Mouse (Mus musculus) layer of hippocampus, postnatal 14 days (tissue): ENCODE measurements around the gene Pidd1. TPM values are rescaled to one million over a fixed set of nuclear protein-coding genes. Genes with fewer than 3 reads are reported as not detected.
"Not testable (repeated sequence)": the region's sequence is repeated elsewhere in the genome, so short reads cannot be mapped to it uniquely, and the experiment has no call there.

Experiments
- DNase-seq, 2 experiments: peaks; one replicate each; pipeline ENCODE4 v3.0.0; 2021 to 2022; ENCODE audit warnings: low spot score in 2 of 2, mixed read lengths in 1 of 2
- total RNA-seq, 2 experiments: library from RNA; stranded (reverse); gene quantifications; 2 replicates each; pipeline ENCODE4 v1.2.3; 2021

The Pidd1 gene
- total RNA-seq, 2 experiments from 2014 or later, result 1.9 TPM

DNA sequence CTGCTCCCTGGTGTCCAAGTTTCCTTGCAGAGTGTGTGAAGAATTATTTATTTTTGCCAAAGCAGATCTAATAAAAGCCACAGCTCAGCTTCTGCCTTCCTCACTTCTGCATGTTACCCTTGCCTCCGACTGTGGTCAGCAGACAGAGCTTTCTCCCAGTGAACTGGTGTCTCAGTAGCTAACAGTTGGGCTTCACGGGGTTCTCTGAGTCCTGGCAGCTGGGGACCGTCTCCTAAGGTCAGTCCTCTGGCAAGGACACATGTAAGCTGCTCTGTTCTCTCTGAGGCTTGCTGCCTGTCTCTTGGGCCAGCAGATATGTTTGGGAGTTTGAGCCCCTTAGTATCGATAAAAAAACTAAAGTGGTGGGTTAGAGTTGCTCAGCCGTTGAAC is 16.2 kb upstream of the Pidd1 start:
- DNase-seq, result no peak

DNA sequence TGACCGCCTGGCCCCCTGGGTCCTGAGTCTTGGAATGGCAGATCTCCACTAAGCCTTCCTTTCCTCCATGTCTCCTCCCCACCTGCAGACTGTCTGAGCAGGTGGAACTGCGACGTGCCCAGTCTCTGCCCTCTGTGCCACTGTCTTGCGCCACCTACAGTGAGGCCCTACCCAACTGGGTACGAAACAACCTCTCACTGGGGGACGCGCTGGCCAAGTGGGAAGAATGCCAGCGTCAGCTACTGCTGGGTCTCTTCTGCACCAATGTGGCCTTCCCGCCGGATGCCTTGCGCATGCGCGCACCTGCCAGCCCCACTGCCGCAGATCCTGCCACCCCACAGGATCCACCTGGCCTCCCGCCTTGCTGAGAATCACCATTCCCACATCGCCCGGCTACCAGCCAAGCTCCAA is 15.5 kb upstream of the Pidd1 start:
- no peak for DNase-seq

DNA sequence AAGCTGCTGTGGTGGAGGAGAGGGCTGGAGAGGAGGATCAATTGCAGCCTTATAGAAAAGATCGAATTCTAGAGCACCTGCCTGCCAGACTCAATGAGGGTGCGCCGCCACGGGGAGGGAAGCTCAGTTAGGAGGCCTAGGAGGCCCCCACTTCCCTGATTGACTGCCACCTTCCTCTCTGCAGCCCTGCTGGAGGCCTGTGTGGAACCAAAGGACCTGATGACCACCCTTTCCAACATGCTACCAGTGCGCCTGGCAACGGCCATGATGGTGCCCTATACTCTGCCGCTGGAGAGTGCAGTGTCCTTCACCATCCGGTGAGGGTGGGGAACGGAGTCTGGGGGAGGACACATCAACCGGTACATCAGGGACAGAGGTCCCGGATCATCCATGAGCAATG is 14.8 kb upstream of the Pidd1 start:
- no peak for DNase-seq

DNA sequence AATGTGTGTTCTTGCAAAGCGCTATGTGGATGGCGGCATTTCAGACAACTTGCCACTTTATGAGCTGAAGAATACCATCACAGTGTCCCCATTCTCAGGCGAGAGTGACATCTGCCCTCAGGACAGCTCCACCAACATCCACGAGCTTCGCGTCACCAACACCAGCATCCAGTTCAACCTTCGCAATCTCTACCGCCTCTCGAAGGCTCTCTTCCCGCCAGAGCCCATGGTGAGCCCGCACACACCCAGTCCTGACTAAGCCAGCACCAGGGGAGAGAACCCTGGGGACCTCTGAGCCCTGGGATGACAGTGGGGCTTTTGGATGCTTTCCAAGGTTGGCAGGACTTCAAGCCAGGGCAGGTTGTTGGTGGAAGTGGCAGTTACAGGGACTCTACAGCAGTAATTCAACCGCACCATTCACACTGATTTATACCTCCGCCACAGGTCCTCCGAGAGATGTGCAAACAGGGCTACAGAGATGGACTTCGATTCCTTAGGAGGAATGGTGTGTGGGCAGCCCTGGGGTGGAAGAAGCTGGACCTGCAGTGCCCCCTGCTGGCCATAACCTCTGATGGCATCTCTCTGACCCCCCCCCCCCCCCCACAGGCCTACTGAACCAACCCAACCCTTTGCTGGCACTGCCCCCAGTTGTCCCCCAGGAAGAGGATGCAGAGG is 14.3 kb upstream of the Pidd1 start:
- DNase-seq, result no peak

DNA sequence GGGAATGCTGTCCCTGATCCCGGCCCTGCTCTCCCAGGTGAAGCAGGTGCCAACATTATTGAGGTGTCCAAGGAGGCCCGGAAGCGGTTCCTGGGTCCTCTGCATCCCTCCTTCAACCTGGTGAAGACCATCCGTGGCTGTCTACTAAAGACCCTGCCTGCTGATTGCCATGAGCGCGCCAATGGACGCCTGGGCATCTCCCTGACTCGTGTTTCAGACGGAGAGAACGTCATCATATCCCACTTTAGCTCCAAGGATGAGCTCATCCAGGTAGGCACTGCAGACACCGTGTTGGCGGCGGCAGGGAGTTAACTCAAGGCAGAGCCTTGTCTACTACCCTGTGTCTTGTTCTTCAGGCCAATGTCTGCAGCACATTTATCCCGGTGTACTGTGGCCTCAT is 13.4 kb upstream of the Pidd1 start:
- no peak for DNase-seq

DNA sequence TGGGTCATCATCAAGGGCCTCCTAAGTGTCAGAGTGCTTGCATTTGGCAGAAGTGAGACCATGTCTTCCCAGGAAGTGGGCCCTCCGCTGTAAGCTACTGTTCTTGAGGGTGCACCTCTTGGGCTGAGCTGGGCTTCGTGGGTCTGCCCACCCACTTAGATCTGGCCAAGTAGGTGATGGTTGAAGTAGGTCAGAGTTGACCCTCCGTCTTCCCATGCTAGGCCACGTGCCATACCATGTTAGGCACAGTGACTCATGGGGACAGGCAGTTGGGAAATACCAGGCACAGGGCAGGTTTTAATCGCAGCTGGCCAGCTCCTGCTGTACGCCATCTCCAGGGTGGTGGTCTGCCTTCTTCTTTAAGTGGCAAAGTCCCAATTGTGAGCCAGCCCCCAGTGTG is 12.9 kb upstream of the Pidd1 start:
- DNase-seq, result no peak

DNA sequence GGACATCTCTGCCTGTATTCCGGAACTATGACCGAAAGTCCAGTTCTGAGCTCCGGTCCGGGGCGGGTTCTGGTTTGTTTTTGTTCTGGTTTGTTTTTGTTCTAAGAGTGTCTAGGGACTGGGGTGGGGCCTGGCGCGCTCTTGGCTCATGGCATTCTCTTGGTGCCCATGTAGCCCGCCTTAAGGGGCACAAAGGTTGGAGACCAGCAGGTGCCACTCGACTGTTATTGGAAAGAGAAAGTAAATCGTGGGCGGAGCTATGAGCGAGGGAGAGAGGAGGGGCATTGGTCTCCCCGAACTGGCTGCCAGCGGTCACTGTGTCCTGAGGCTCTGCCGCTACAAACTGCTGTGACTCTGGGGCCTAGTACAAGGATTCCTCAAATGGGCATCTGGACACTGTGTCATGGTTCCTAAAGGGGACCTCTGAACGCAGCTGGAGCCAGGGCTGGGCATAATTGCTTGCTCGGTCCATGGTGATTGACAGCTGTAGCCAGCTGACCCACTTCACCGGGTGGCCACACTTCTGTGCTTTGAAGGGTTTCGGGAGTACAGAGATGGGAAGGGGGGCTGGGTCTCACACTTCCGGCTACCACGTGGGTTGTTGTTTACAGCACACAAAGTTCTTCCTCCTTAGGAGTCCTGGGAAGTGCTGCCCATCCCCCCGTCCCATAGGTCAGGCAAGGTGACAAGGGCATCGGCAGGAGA is 11.9 kb upstream of the Pidd1 start:
- DNase-seq, result peak in 1 of 2 experiments; percentile 65

DNA sequence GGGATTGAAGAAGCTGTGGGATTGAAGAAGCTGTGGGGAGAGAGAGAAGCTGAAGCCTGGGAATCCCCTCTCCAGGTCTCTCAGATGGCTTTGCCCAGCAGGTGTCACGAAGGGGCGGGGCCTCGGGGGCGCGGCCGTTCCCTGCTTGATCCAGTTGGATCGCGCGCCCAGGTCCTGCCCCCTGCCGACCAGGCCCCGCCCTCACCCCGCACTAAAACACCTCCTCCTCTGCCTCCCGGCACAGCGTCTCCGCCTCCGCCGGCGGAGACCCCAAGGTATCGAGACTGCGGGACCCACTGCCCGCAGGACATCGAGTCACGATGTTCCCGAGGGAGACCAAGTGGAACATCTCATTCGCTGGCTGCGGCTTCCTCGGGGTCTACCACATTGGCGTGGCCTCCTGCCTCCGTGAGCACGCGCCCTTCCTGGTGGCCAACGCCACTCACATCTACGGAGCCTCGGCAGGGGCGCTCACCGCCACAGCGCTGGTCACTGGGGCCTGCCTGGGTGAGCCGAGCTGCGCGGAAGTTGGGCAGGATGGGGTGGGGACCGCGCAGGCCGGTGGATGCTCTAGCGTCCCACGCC is 11.2 kb upstream of the Pidd1 start, which contains the start of gene Pnpla2:
Gene Pnpla2 (plus strand): TSS at position 232 of the 585 bp plus-strand sequence.
- DNase-seq, result peak; percentile 85 to 92

DNA sequence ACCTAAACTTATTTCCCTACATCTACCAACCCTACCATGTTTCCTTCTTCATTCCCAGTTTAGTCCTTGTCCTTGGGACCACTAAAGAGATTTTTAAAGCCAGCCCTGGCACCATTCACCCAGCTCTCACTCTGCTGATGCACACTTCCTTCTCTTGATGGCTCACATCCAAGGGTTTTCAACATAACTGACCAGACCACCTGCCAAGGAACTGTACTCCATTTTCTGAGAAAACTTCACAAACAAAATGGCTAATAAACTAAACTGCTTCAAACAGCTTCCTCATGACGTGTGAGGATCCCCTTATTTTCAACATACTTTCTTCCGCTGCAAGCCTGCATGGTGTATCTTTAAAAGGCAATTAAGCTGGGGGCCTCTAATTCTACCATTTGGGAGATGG is 9.8 kb upstream of the Pidd1 start:
- no peak for DNase-seq

DNA sequence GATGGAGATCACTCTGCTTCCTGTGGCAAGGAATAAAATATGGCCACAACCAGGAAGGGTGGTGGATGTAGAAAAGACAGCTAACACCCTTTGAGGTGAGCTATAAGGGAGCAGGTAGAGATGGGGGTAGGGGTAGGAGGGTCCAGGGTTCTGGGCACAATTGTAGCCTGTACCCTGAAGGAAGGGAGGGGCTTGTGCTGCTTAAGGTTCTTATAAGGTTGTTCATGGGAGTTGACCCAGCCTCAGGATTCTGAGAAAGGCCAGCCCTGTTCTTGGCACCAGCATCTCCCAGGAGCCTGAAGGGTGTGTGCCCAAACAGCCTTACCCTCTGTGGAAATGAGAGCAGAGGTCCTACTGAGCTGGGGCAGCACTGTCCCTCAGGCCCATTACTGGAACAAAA is 8.1 kb upstream of the Pidd1 start:
- DNase-seq, result no peak

DNA sequence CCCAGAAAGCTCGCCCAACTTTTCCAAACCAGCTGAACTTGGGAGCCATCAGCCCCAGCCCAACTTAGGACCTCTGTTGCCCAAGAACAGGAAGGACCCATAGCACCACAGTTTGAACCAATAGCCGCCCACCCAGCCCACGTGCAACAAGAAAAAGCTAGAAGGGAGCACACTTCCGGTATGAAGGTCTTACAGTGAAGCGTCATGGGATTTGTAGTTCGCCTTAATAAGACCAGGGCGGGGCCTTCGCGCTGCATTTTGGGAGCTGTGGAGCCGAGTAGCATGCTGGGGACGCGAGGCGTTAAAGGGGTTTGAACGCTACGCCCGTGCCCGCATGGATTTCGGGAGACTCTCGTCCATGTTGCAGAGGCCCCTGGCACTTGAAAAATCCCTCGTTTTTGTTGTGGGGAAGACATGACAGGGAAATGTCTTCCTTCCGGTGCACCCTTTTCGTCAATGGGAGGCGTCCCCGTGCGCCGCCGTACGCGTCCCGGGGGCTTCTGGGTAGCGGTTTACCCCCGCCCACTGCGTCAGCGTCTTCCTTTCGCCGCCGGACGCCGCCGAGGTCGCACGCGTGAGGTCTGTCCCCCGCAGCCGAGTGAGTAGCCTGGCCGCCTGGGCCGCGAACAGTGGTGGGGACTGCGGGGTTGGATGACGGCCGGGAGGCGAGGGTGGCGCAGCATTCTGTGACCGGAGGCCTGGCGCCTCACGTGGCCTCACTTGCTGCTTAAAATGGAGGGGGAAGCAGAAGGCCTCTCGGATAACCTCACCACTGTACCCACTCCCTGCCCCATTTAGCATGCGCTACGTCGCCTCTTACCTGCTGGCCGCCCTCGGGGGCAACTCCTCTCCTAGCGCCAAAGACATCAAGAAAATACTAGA is 3.5 kb upstream of the Pidd1 start, which contains the start of gene Rplp2:
Gene Rplp2 (plus strand): TSS at position 261 of the 882 bp plus-strand sequence.
- peak; percentile 95 to 98 for DNase-seq

DNA sequence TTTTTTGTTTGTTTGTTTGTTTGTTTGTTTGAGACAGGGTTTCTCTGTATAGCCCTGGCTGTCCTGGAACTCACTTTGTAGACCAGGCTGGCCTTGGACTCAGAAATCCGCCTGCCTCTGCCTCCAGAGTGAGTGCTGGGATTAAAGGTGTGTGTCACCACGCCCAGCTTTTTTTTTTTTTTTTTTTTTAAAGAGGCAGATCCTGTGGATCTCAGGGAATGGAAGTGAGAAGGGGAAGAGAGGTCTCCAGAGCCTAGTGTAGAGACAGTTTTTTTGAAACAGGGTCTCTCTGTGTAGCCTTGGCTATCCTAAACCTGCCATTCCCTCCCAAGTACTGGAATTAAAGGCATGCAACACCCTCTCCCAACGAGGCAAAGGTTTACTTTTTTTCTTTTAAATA is 2.5 kb upstream of the Pidd1 start:
- DNase-seq, result not testable (repeated sequence)

DNA sequence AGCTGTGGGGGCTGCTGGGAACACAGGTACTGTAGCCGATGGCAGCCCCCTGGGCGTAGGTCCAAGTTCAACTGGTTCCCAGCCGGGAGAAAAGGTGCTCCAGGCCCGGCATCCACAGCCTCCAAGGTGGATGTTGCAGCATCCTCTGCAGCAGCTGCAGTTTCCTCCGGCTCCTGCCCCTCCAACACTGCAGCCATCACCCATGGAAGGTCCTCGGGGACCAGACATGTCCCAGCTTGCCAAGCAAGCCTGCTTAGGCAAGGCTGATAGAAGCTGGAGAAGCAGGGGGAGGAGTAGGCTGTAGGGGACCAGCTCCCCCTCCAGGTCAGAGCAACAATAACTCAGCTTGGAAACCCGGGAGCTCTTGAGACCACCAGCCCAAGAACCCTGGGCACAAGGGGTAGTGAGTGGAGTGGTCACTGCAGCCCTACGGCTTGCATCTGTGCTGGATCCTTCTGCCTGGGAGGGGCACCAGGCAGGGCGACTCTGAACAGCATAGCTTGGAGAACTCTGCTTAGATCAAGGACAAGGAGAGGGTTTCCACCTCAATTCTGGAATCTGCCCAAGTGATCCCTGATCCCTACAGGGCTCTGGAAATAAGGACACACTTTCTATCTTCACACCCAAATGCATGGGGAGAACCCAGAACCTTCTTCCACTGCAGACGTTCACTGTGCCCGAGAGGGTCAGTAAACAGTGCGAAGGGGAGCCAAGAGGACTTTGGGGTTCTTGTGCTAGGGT is 574 bp downstream of the Pidd1 start:
- DNase-seq, result no peak

DNA sequence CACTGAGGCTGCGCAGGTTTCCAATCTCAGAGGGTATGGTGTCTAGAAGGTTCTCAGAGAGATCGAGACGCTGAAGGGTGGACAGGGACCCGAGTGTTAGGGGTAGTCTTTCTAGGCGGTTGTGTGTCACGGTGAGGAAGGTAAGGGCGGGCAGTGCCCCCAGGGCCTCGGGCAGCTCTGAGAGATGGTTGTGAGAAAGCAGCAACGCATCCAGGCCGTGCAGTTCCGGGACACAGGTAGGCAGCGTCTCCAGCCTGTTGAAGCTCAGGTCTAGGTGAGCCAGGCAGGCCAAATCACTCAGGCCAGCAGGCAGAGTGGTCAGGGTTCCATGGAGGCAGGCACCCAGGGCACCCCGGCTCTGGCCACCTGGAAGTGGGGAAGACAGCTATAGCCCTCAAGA is 1.6 kb downstream of the Pidd1 start:
- no peak for DNase-seq

DNA sequence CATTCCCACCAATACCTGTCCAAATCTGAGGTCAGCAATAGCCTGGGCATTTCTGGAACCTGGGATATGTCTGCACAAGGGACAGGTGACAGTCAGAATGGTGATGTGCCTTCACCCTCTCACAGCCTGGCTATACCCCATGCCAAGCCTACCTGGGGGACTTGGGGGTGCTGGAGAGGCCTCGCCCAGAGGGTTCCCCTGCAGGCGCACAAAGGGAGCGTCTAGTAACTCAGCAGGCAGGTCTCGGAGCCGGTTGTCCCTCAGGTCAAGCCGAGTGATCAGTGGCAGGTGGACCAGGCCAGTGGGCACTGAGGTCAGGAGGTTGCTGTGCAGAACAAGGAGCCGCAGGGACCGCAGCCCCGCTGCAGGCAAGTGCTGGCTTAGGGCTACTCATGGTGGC is 2.4 kb downstream of the Pidd1 start:
- DNase-seq, result no peak

DNA sequence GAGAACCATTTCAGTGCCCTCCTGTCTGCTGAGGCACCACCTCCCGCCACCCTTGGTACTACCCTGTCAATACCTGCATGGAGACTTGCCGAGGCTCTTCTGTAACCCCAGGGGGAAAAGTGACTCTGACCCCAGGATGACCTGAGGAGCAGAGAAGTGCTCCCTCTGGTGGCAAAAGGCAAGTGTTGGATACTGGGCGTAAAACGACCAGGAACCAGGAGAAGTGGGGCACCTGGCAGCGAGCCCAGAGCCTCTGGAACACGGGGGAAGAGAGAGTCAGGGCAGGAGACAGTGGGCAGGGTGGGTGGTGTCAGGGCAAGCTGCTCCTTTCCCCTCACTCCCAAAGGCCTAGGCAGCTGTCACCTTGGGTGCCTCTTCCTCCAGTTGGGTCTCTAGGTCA is 3.2 kb downstream of the Pidd1 start:
- DNase-seq, result peak in 1 of 2 experiments; percentile 72

DNA sequence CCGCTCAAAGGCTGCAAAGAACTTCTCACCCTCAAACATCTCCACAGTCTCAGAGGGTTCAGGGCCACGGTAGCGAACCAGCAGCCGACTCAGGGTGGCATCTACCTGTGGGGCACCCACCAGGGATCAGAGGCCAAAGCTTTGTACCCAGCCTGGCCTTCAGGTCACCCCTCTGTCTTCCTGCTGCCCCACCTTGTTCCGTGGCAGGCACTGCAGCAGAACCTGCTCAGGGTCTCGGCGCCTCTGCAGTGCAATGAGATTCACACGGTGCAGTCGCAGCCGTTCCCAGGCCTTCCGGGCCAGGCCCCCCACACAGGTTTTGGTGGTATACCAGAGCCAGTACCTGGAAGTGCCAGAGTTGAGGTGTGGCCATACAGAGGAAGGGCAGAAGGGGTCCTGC is 4.0 kb downstream of the Pidd1 start:
- DNase-seq, result no peak

DNA sequence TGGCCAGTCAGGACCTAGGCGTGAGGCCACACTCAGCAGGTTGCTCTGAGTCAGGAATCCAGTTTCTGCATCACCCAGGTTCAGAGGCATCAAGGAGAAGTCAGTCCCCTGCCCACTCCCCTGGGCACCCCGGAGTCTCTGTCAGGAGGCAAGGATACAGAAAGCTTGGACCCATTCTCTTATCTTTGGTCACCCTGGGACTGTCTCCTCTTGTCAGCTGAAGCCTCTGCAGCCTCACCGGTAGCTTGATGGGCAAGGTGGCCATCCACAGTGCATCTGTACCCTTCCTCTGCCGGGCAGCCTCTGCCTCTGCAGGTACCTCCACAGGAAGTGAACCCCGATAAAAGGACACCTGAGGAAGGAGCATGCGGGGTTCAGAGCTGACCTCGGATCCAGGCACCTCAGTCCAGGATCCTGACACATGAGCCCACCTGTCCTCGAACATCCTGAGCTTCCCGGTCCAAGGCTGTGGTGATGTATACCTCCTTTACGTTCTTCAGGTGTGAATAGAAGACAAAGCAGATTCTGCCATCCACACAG is 4.6 kb downstream of the Pidd1 start:
- no peak for DNase-seq

DNA sequence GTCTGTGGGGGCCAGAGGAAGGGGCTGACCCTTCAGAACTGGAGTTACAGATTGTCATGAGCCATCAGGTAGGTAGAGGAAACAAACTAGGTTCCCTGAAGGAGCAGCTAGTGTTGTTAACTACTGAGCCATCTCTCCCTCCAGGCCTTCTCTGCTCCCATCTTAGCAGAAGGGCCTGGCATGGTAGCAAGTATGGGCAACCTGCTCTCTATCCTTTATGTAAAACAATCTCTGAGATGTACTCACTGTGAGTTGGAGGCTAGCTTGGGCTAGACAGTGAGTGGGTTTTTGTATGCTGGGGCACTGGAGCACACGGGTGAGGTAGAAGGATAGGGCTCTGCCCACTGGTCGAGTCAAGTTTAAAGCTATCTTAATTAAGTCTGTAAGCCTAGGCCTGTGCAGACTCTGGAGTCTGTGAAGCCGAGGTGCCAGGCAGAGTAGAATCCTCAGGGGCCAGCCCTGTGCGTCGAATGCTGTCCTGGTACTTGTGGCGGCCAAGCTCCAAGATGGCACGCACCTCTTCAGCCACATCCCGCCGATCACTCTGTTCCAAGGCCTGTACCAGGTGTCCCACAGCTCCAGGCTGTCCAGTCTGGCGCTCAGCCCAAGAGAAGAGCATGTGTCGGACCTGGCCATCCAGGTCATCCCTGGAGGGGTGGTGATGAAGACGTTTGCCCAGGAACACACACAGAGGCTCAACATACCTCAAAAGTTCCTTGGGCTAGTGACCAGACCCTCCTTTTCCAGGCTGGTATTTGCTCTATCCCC is 5.4 kb downstream of the Pidd1 start:
- no peak for DNase-seq
